Mouse (Mus musculus) gastrocnemius, postnatal 4 days (tissue): Measurements from ENCODE around the gene Ckm. TPM values are rescaled to one million over a fixed set of nuclear protein-coding genes. Genes with fewer than 3 reads are reported as not detected.

ENCODE experiments used
- DNase-seq, 2 experiments: peaks; one replicate each; pipeline ENCODE4 v3.0.0; 2021 to 2022; ENCODE audit warnings: low spot score in 2 of 2, mixed read lengths in 2 of 2
- microRNA-seq: library from miRNA; unstranded; fragments of <30 nt; microRNA quantifications from one replicate; pipeline ENCODE4 v1.2.0, GENCODE M21; 2021
- total RNA-seq, 2 experiments: library from RNA; stranded (reverse); gene quantifications; 2 replicates each; pipeline ENCODE4 v1.2.3; 2021

The Ckm gene
- total RNA-seq, 2 experiments from 2014 or later, result 12,501 to 12,915 TPM

GRCm38 (mm10) chr7:19462884-19463381 is 58.4 kb downstream of the Ckm start, which contains the start of gene Exoc3l2:
Gene Exoc3l2 (plus strand): TSS chr7:19463331.
- no peak for DNase-seq

GRCm38 (mm10) chr7:19464367-19465307 is 60.1 kb downstream of the Ckm start:
- no peak for DNase-seq

- no peak for DNase-seq
Observed at GRCm38 (mm10) chr7:19466602-19467145, 62.1 kb downstream of the Ckm start.

- DNase-seq, result no peak
Observed at GRCm38 (mm10) chr7:19467638-19468037, 63.1 kb downstream of the Ckm start.

- DNase-seq, result no peak
Observed at GRCm38 (mm10) chr7:19468279-19468678, 63.7 kb downstream of the Ckm start.

- no peak for DNase-seq
Observed at GRCm38 (mm10) chr7:19469404-19469803, 64.8 kb downstream of the Ckm start.

- DNase-seq, result no peak
Observed at GRCm38 (mm10) chr7:19470308-19470707, 65.7 kb downstream of the Ckm start.

- DNase-seq, result no peak
Observed at GRCm38 (mm10) chr7:19472403-19472802, 67.8 kb downstream of the Ckm start.

Small RNA genes lying within 50 kb of the gene (microRNA-seq; reads per million reads assigned to microRNA genes)
- gene Mir343, result not detected

Other genes with a start within 250 kb of the Ckm start
- under 1 TPM; 0.13 to 0.15 TPM for gene Gipr, start 238.6 kb upstream of the Ckm start, total RNA-seq
- gene Eml2, start 228.4 kb upstream of the Ckm start, total RNA-seq, result 10 to 100 TPM; 17.0 to 18.1 TPM
- 1 to 10 TPM; 2.2 to 2.7 TPM for gene Gpr4, start 192.2 kb upstream of the Ckm start, total RNA-seq
- 10 to 100 TPM; 30.7 to 31.3 TPM for gene Opa3, start 176.4 kb upstream of the Ckm start, total RNA-seq
- 10 to 100 TPM; 65.3 to 71.9 TPM for gene Vasp, start 133.0 kb upstream of the Ckm start, total RNA-seq
- not detected for gene Ppm1n, start 124.7 kb upstream of the Ckm start, total RNA-seq
- 100 to 1,000 TPM; 473 to 501 TPM for gene Rtn2, start 122.2 kb upstream of the Ckm start, total RNA-seq
- 1 to 10 TPM; 2.5 to 3.8 TPM for gene Fosb, start 94.7 kb upstream of the Ckm start, total RNA-seq
- 10 to 100 TPM; 33.1 to 34.5 TPM for gene Ercc1, start 60.0 kb upstream of the Ckm start, total RNA-seq
- 10 to 100 TPM in 1 of 2 experiments, 1 to 10 TPM in 1; 9.7 to 10.8 TPM for gene Cd3eap, start 45.3 kb upstream of the Ckm start, total RNA-seq
- 1 to 10 TPM; 4.6 to 6.6 TPM for gene Ppp1r13l, start 45.0 kb upstream of the Ckm start, total RNA-seq
- gene Ercc2, start 22.8 kb upstream of the Ckm start, total RNA-seq, result 10 to 100 TPM; 18.6 to 21.0 TPM
- under 1 TPM in 1 of 2 experiments, not detected in 1; 0.16 TPM for gene Klc3, start 672 bp upstream of the Ckm start, total RNA-seq
- gene Mark4, start 54.0 kb downstream of the Ckm start, total RNA-seq, result 10 to 100 TPM; 18.9 to 20.5 TPM
- gene Exoc3l2, start 58.6 kb downstream of the Ckm start, total RNA-seq, result under 1 TPM; 0.65 to 0.83 TPM
- 1 to 10 TPM; 1.9 to 2.3 TPM for gene Bloc1s3, start 103.6 kb downstream of the Ckm start, total RNA-seq
- 10 to 100 TPM; 27.3 to 30.6 TPM for gene Trappc6a, start 103.6 kb downstream of the Ckm start, total RNA-seq
- gene Nkpd1, start 113.1 kb downstream of the Ckm start, total RNA-seq, result under 1 TPM; 0.10 to 0.12 TPM
- gene Ppp1r37, start 158.3 kb downstream of the Ckm start, total RNA-seq, result 10 to 100 TPM; 44.7 to 46.6 TPM
- under 1 TPM in 1 of 2 experiments, not detected in 1; 0.17 TPM for gene Zfp296, start 172.5 kb downstream of the Ckm start, total RNA-seq
- gene Gemin7, start 172.8 kb downstream of the Ckm start, total RNA-seq, result 10 to 100 TPM; 52.3 to 56.4 TPM
- gene Clasrp, start 199.7 kb downstream of the Ckm start, total RNA-seq, result 10 to 100 TPM; 29.9 to 32.8 TPM
- gene Relb, start 224.7 kb downstream of the Ckm start, total RNA-seq, result 10 to 100 TPM; 10.4 to 10.7 TPM